Mouse (Mus musculus): Measurements from ENCODE around the gene Pth2r.

- TF ChIP-seq CTCF (IDR thresholded peaks at IDR 0.05; ENCODE audit: low read depth, low read length) (no peak), POLR2A (IDR thresholded peaks at IDR 0.05; ENCODE audit: borderline replicate concordance, low read depth, low read length) (no peak)
Observed at GRCm38 (mm10) chr1:65280461-65280860, 1.4 kb upstream of the Pth2r start.
